Mouse (Mus musculus): ENCODE data around the gene Katna1. TPM values are rescaled to one million over a fixed set of nuclear protein-coding genes. Genes with fewer than 3 reads are reported as not detected.
A peak's percentile ranks its signal among the peaks of the same experiment; 100 is the strongest.
"Not testable (repeated sequence)": the region's sequence is repeated elsewhere in the genome, so short reads cannot be mapped to it uniquely, and the experiment has no call there.

The Katna1 gene
- polyA plus RNA-seq, 1 experiment from 2014 or later, result 63.6 TPM

- Histone ChIP-seq H3K4me1 (replicated peaks; ENCODE audit: control insufficient read depth, insufficient read depth, low read length) (no peaks in the 10 kb centered on the region), H3K9me3 (ENCODE audit: control insufficient read depth, low read length) (no peaks in the 10 kb centered on the region), H3K36me3 (ENCODE audit: control insufficient read depth, insufficient read depth, low read length) (peaks cover 17% of the 10 kb centered on the region), H3K4me2 (no peak overlapping the region), H3K9ac (ENCODE audit: low read depth, low read length) (no peak overlapping the region), H3K27ac (ENCODE audit: low read depth, low read length) (no peak overlapping the region), H3K27me3 (replicated peaks; ENCODE audit: control insufficient read depth, insufficient read depth, low read length) (no peaks in the 10 kb centered on the region), H3K4me3 (ENCODE audit: low read depth, low read length) (no peak overlapping the region)
- 82% methylated on average over 5 of the region's 5 CpGs for WGBS
- ATAC-seq (replicated peaks; ENCODE audit: low FRiP score), result no peak
- DNase-seq (ENCODE audit: low spot score), result peak; percentile 22
Observed at GRCm38 (mm10) chr10:7710121-7710520, 15.7 kb upstream of the Katna1 start.

GRCm38 (mm10) chr10:7712506-7712905 lies 13.3 kb upstream of the Katna1 start:
- H3K9ac ChIP-seq (ENCODE audit: low read depth, low read length), result no peak overlapping the region
- H3K4me2 ChIP-seq, result no peak overlapping the region
- H3K9me3 ChIP-seq (ENCODE audit: control insufficient read depth, low read length), result no peaks in the 10 kb centered on the region
- 84% methylated on average over 13 of the region's 13 CpGs for WGBS
- peak; percentile 12 for DNase-seq (ENCODE audit: low spot score)
- no peaks in the 10 kb centered on the region for H3K4me1 ChIP-seq (replicated peaks; ENCODE audit: control insufficient read depth, insufficient read depth, low read length)
- ATAC-seq (replicated peaks; ENCODE audit: low FRiP score), result no peak
- no peak overlapping the region for H3K27ac ChIP-seq (ENCODE audit: low read depth, low read length)
- H3K36me3 ChIP-seq (ENCODE audit: control insufficient read depth, insufficient read depth, low read length), result peaks cover 15% of the 10 kb centered on the region
- H3K4me3 ChIP-seq (ENCODE audit: low read depth, low read length), result no peak overlapping the region
- no peaks in the 10 kb centered on the region for H3K27me3 ChIP-seq (replicated peaks; ENCODE audit: control insufficient read depth, insufficient read depth, low read length)

- H3K4me1 ChIP-seq (replicated peaks; ENCODE audit: control insufficient read depth, insufficient read depth, low read length), result no peaks in the 10 kb centered on the region
- no peak overlapping the region for H3K27ac ChIP-seq (ENCODE audit: low read depth, low read length)
- no peak overlapping the region for H3K4me2 ChIP-seq
- H3K36me3 ChIP-seq (ENCODE audit: control insufficient read depth, insufficient read depth, low read length), result peaks cover 15% of the 10 kb centered on the region
- WGBS, result 78% methylated on average over 7 of the region's 7 CpGs
- H3K27me3 ChIP-seq (replicated peaks; ENCODE audit: control insufficient read depth, insufficient read depth, low read length), result no peaks in the 10 kb centered on the region
- ATAC-seq (replicated peaks; ENCODE audit: low FRiP score) (no peak), DNase-seq (ENCODE audit: low spot score) (peak; percentile 22)
- H3K9me3 ChIP-seq (ENCODE audit: control insufficient read depth, low read length), result no peaks in the 10 kb centered on the region
- H3K9ac ChIP-seq (ENCODE audit: low read depth, low read length), result no peak overlapping the region
- H3K4me3 ChIP-seq (ENCODE audit: low read depth, low read length), result no peak overlapping the region
Observed at GRCm38 (mm10) chr10:7715056-7715455, 10.7 kb upstream of the Katna1 start.

GRCm38 (mm10) chr10:7726501-7726812 lies 657 bp downstream of the Katna1 start:
- peak overlapping the region; percentile 64 for H3K27ac ChIP-seq (ENCODE audit: low read depth, low read length)

GRCm38 (mm10) chr10:7727011-7727410 lies 1.2 kb downstream of the Katna1 start:
- Histone ChIP-seq H3K27me3 (replicated peaks; ENCODE audit: control insufficient read depth, insufficient read depth, low read length) (no peaks in the 10 kb centered on the region), H3K4me2 (peak overlapping the region; percentile 87), H3K9me3 (ENCODE audit: control insufficient read depth, low read length) (no peaks in the 10 kb centered on the region), H3K4me3 (ENCODE audit: low read depth, low read length) (peak overlapping the region; percentile 87), H3K36me3 (ENCODE audit: control insufficient read depth, insufficient read depth, low read length) (no peaks in the 10 kb centered on the region), H3K4me1 (replicated peaks; ENCODE audit: control insufficient read depth, insufficient read depth, low read length) (peaks cover 8% of the 10 kb centered on the region), H3K9ac (ENCODE audit: low read depth, low read length) (0 out of 2 replicates have a peak overlapping the region, but pooled peaks have one; percentile 3), H3K27ac (ENCODE audit: low read depth, low read length) (no peak overlapping the region)
- no peak for ATAC-seq (replicated peaks; ENCODE audit: low FRiP score)
- no peak for DNase-seq (ENCODE audit: low spot score)
- WGBS, result 23% methylated on average over 3 of the region's 3 CpGs

More at GRCm38 (mm10) chr10:7726501-7726812, 657 bp downstream of the Katna1 start:
- WGBS, result under 1% methylated on average over 8 of the region's 8 CpGs
- H3K9ac ChIP-seq (ENCODE audit: low read depth, low read length), result peak overlapping the region; percentile 82
- ATAC-seq (replicated peaks; ENCODE audit: low FRiP score) (no peak), DNase-seq (ENCODE audit: low spot score) (no peak)
- H3K4me1 ChIP-seq (replicated peaks; ENCODE audit: control insufficient read depth, insufficient read depth, low read length), result peaks cover 8% of the 10 kb centered on the region
- no peaks in the 10 kb centered on the region for H3K9me3 ChIP-seq (ENCODE audit: control insufficient read depth, low read length)
- peak overlapping the region; percentile 87 for H3K4me2 ChIP-seq
- H3K36me3 ChIP-seq (ENCODE audit: control insufficient read depth, insufficient read depth, low read length), result no peaks in the 10 kb centered on the region
- peak overlapping the region; percentile 87 for H3K4me3 ChIP-seq (ENCODE audit: low read depth, low read length)
- no peaks in the 10 kb centered on the region for H3K27me3 ChIP-seq (replicated peaks; ENCODE audit: control insufficient read depth, insufficient read depth, low read length)

- ATAC-seq (replicated peaks; ENCODE audit: low FRiP score), result no peak
- no peak for DNase-seq (ENCODE audit: low spot score)
- no peaks in the 10 kb centered on the region for H3K9me3 ChIP-seq (ENCODE audit: control insufficient read depth, low read length)
Observed at GRCm38 (mm10) chr10:7731582-7731981, 5.8 kb downstream of the Katna1 start.

GRCm38 (mm10) chr10:7737122-7737521 lies 11.3 kb downstream of the Katna1 start:
- ATAC-seq (replicated peaks; ENCODE audit: low FRiP score), result no peak
- H3K27me3 ChIP-seq (replicated peaks; ENCODE audit: control insufficient read depth, insufficient read depth, low read length), result no peaks in the 10 kb centered on the region
- no peak overlapping the region for H3K4me2 ChIP-seq
- H3K27ac ChIP-seq (ENCODE audit: low read depth, low read length), result no peak overlapping the region
- no peak overlapping the region for H3K4me3 ChIP-seq (ENCODE audit: low read depth, low read length)
- H3K9ac ChIP-seq (ENCODE audit: low read depth, low read length), result no peak overlapping the region
- H3K4me1 ChIP-seq (replicated peaks; ENCODE audit: control insufficient read depth, insufficient read depth, low read length), result peaks cover 8% of the 10 kb centered on the region
- no peaks in the 10 kb centered on the region for H3K36me3 ChIP-seq (ENCODE audit: control insufficient read depth, insufficient read depth, low read length)
- no peak for DNase-seq (ENCODE audit: low spot score)
- H3K9me3 ChIP-seq (ENCODE audit: control insufficient read depth, low read length), result no peaks in the 10 kb centered on the region

More at GRCm38 (mm10) chr10:7731582-7731981, 5.8 kb downstream of the Katna1 start:
- H3K27me3 ChIP-seq (replicated peaks; ENCODE audit: control insufficient read depth, insufficient read depth, low read length), result no peaks in the 10 kb centered on the region
- H3K4me1 ChIP-seq (replicated peaks; ENCODE audit: control insufficient read depth, insufficient read depth, low read length), result peaks cover 6% of the 10 kb centered on the region
- H3K4me3 ChIP-seq (ENCODE audit: low read depth, low read length), result no peak overlapping the region
- no peak overlapping the region for H3K4me2 ChIP-seq
- no peak overlapping the region for H3K27ac ChIP-seq (ENCODE audit: low read depth, low read length)
- H3K9ac ChIP-seq (ENCODE audit: low read depth, low read length), result no peak overlapping the region
- H3K36me3 ChIP-seq (ENCODE audit: control insufficient read depth, insufficient read depth, low read length), result no peaks in the 10 kb centered on the region

- H3K36me3 ChIP-seq (ENCODE audit: control insufficient read depth, insufficient read depth, low read length), result no peaks in the 10 kb centered on the region
- ATAC-seq (replicated peaks; ENCODE audit: low FRiP score), result peak; percentile 85
- H3K27ac ChIP-seq (ENCODE audit: low read depth, low read length), result peak overlapping the region; percentile 16; the same call in 1 of the 2 replicates
- no peaks in the 10 kb centered on the region for H3K27me3 ChIP-seq (replicated peaks; ENCODE audit: control insufficient read depth, insufficient read depth, low read length)
- no peak overlapping the region for H3K4me3 ChIP-seq (ENCODE audit: low read depth, low read length)
- peaks cover 8% of the 10 kb centered on the region for H3K4me1 ChIP-seq (replicated peaks; ENCODE audit: control insufficient read depth, insufficient read depth, low read length)
- H3K9ac ChIP-seq (ENCODE audit: low read depth, low read length), result no peak overlapping the region
- no peak overlapping the region for H3K4me2 ChIP-seq
- DNase-seq (ENCODE audit: low spot score), result no peak
- H3K9me3 ChIP-seq (ENCODE audit: control insufficient read depth, low read length), result no peaks in the 10 kb centered on the region
- 60% methylated on average over 3 of the region's 3 CpGs for WGBS
Observed at GRCm38 (mm10) chr10:7737914-7738313, 12.1 kb downstream of the Katna1 start.

- H3K27me3 ChIP-seq (replicated peaks; ENCODE audit: control insufficient read depth, insufficient read depth, low read length); H3K4me3 ChIP-seq (ENCODE audit: low read depth, low read length); DNase-seq (ENCODE audit: low spot score); H3K27ac ChIP-seq (ENCODE audit: low read depth, low read length); H3K9me3 ChIP-seq (ENCODE audit: control insufficient read depth, low read length); H3K9ac ChIP-seq (ENCODE audit: low read depth, low read length); ATAC-seq (replicated peaks; ENCODE audit: low FRiP score); H3K4me2 ChIP-seq; H3K4me1 ChIP-seq (replicated peaks; ENCODE audit: control insufficient read depth, insufficient read depth, low read length): not testable (repeated sequence)
- H3K36me3 ChIP-seq (ENCODE audit: control insufficient read depth, insufficient read depth, low read length), result peaks cover 24% of the 10 kb centered on the region
- 98% methylated on average over 6 of the region's 6 CpGs for WGBS
Observed at GRCm38 (mm10) chr10:7745528-7745927, 19.7 kb downstream of the Katna1 start.

Data from liver, embryonic 11.5 days (tissue).